Mouse (Mus musculus) liver, adult 2 months (tissue): ENCODE data around the gene Hoxa4. TPM values are rescaled to one million over a fixed set of nuclear protein-coding genes. Genes with fewer than 3 reads are reported as not detected.

Experiments
- DNase-seq: peaks from one replicate; pipeline ENCODE4 v3.0.0-alpha.2; 2011; ENCODE audit warnings: low read depth, low spot score; ENCODE audit errors: extremely low read depth
- H3K27ac ChIP-seq: fragments of 200-500 bp; replicated peaks from 2 replicates; pipeline ENCODE4 v1.5.1; 2012; ENCODE audit warnings: low read depth, mild to moderate bottlenecking, control low read depth, inconsistent platforms, low read length; ENCODE audit not compliant: insufficient read depth
- H3K27me3 ChIP-seq: fragments of 200-500 bp; 2 replicates; pipeline ENCODE4 v1.6.1; 2012; ENCODE audit warnings: mild to moderate bottlenecking, moderate library complexity, low read length, inconsistent platforms; ENCODE audit not compliant: control insufficient read depth, insufficient read depth
- H3K36me3 ChIP-seq: fragments of 200-500 bp; 2 replicates; pipeline ENCODE4 v1.6.1; 2012; ENCODE audit warnings: low read length, inconsistent platforms; ENCODE audit not compliant: control insufficient read depth, insufficient read depth
- H3K4me1 ChIP-seq: fragments of 200-500 bp; 2 replicates; pipeline ENCODE4 v1.6.1; 2011; ENCODE audit warnings: low read length; ENCODE audit not compliant: control insufficient read depth, insufficient read depth
- H3K4me3 ChIP-seq: fragments of 200-500 bp; 2 replicates; pipeline ENCODE4 v1.5.1; 2011; ENCODE audit warnings: low read depth, mild to moderate bottlenecking, control low read depth, low read length, moderate library complexity; ENCODE audit not compliant: insufficient read depth
- H3K79me2 ChIP-seq: fragments of 200-500 bp; 2 replicates; pipeline ENCODE4 v1.6.1; 2012; ENCODE audit warnings: inconsistent platforms, mild to moderate bottlenecking, low read length, moderate library complexity; ENCODE audit not compliant: control insufficient read depth, insufficient read depth
- H3K9ac ChIP-seq: fragments of 200-500 bp; 2 replicates; pipeline ENCODE4 v1.6.1; 2012; ENCODE audit warnings: low read depth, mild to moderate bottlenecking, control low read depth, inconsistent platforms, low read length
- CTCF ChIP-seq: fragments of 200-500 bp; IDR thresholded peaks from 2 replicates; pipeline ENCODE4 v1.5.1; 2011; ENCODE audit warnings: low read depth, low read length, control low read depth
- POLR2A ChIP-seq: fragments of 200-500 bp; IDR thresholded peaks from 2 replicates; pipeline ENCODE4 v1.6.1; 2011; ENCODE audit warnings: low read length, control low read depth; ENCODE audit not compliant: insufficient read depth; ENCODE audit errors: extremely low read depth
- WGBS: fragments of 180-500 bp; shearing (Covaris S2); methylation state at CpG from one replicate; pipeline ENCODE4 v1.1.7; 2018; 5-methylcytosine and 5-hydroxymethylcytosine counted together
- polyA plus RNA-seq: library from polyadenylated mRNA; depleted of rRNA; stranded (reverse); fragments of >200 nt; gene quantifications from 2 replicates; pipeline ENCODE4 v1.2.3, GENCODE M21; 2012
- total RNA-seq: library from RNA; depleted of rRNA; stranded (reverse); fragments of >200 nt; gene quantifications from 2 replicates; pipeline ENCODE4 v1.2.3, GENCODE M21; 2014

Hoxa4 gene
- total and polyA plus RNA-seq, 2 experiments: 0.23 to 0.28 TPM

DNA sequence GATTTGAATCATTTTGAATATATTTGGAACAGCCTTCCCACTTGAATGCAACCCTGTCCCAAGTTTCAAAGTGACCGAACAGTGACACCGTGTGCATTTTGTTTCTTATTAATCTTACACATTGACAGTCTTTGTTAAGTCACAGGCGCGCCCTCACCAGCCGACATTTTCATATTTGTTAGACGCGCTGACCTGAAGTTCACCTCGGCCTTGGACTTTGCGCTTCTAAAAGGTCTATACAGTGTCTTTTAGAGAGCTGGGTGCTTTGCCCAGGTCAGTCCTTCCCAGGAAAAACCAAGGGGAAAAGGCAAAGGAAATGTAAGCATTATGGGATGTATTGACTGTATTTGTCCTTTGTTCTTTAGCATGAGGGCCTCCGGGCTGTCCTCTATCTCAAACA lies 3.1 kb upstream of the Hoxa4 start:
- no peaks in the 10 kb centered on the region for H3K36me3 ChIP-seq
- H3K9ac ChIP-seq: no peak overlapping the region
- no peak overlapping the region for H3K4me3 ChIP-seq
- no peak for DNase-seq
- H3K27ac ChIP-seq: no peak overlapping the region
- no peaks in the 10 kb centered on the region for H3K79me2 ChIP-seq
- peaks cover 2% of the 10 kb centered on the region; the same call in 1 of the 2 replicates for H3K4me1 ChIP-seq
- WGBS: 16% methylated on average over 10 of the region's 10 CpGs
- TF ChIP-seq CTCF: no peak
- TF ChIP-seq POLR2A: no peak
- peaks cover 19% of the 10 kb centered on the region; the same call in 1 of the 2 replicates for H3K27me3 ChIP-seq

DNA sequence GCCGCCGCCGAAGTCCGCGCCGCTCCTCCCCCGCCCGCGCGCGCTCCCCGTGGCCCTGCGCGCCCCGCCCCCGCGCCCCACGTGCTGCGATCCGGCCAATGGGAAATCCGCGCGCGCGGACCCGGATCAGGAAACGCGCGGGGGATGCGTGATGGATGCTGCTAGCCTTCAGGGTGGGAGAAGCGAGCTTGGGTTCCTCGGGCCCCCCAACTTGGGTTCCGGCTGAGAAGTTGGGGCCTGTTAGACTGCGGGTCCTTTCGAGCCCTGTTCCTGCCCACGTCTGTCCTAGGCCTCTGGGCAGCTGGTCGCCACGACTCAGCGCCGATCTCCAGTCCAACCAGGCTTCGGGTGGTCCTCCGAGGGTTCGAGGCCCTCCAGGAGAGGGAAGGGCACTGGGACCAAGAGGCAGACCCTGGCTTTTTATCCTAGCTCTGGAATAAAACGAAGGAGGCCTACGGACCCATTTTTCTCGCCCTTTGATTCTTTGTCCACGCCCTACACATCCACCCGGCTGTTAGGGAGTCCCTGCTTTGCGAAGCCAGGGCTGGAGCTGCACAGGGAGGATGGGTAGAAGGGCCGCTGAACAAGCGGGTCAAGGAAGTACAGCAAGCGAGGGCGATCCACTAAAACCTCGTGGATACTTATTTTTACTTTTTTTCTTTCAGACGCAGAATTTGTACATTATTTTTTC lies 452 bp upstream of the Hoxa4 start:
- no peaks in the 10 kb centered on the region for H3K36me3 ChIP-seq
- peaks cover 19% of the 10 kb centered on the region; the same call in 1 of the 2 replicates for H3K27me3 ChIP-seq
- H3K4me1 ChIP-seq: peaks cover 2% of the 10 kb centered on the region; the same call in 1 of the 2 replicates
- no peak for DNase-seq
- peak overlapping the region; percentile 66 for H3K4me3 ChIP-seq
- H3K27ac ChIP-seq: 0 out of 2 replicates have a peak overlapping the region, but pooled peaks have one; percentile 22
- TF ChIP-seq POLR2A (peak; percentile 35; the same call in 1 of the 2 replicates), CTCF (no peak)
- peak overlapping the region; percentile 44; the same call in 1 of the 2 replicates for H3K9ac ChIP-seq
- no peaks in the 10 kb centered on the region for H3K79me2 ChIP-seq
- WGBS: 4% methylated on average over 44 of the region's 55 CpGs

DNA sequence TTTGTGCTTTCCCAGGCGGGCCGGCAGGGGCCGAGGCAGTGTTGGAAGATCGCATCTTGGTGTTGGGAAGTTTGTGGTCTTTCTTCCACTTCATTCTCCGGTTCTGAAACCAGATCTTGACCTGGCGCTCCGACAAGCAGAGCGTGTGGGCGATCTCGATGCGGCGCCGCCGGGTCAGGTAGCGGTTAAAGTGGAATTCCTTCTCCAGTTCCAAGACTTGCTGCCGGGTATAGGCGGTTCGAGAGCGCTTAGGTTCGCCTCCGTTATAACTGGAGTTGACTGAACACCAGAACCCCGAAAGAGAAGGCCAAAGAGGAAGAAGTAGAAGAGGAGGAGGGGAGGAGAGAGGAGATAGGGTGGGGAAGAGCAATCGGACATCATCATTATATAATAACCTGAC lies 1.1 kb downstream of the Hoxa4 start:
- H3K79me2 ChIP-seq: no peaks in the 10 kb centered on the region
- H3K36me3 ChIP-seq: no peaks in the 10 kb centered on the region
- H3K9ac ChIP-seq: peak overlapping the region; percentile 10; the same call in 1 of the 2 replicates
- no peak for DNase-seq
- peaks cover 25% of the 10 kb centered on the region; the same call in 1 of the 2 replicates for H3K27me3 ChIP-seq
- TF ChIP-seq CTCF: no peak
- TF ChIP-seq POLR2A: no peak
- 11% methylated on average over 23 of the region's 23 CpGs for WGBS
- peaks cover 2% of the 10 kb centered on the region; the same call in 1 of the 2 replicates for H3K4me1 ChIP-seq
- H3K27ac ChIP-seq: no peak overlapping the region
- H3K4me3 ChIP-seq: peak overlapping the region; percentile 71

DNA sequence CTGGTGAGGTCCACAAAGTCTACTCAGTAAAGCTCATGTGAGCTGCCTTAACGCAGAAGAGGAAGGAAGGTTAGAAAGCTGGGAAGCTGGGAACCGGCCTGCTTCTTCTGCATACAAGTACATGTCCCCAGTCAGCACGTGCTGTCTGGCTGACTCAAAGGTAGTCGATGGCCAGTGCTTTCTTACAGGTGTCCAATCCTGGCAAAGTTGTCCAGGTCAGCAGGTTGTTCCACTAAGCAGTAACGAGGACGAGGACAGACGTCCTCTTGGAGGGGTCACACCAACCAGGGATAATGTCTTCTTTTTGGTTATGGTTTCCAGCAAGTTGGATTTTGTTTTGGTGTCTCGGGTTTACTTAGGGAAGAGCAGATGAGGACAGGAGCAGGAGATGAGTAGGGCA lies 1.6 kb downstream of the Hoxa4 start:
- no peak overlapping the region for H3K4me3 ChIP-seq
- 21% methylated on average over 8 of the region's 8 CpGs for WGBS
- H3K27ac ChIP-seq: no peak overlapping the region
- no peaks in the 10 kb centered on the region for H3K79me2 ChIP-seq
- H3K36me3 ChIP-seq: no peaks in the 10 kb centered on the region
- H3K27me3 ChIP-seq: peaks cover 25% of the 10 kb centered on the region; the same call in 1 of the 2 replicates
- TF ChIP-seq CTCF (no peak), POLR2A (no peak)
- peaks cover 2% of the 10 kb centered on the region; the same call in 1 of the 2 replicates for H3K4me1 ChIP-seq
- H3K9ac ChIP-seq: no peak overlapping the region
- DNase-seq: no peak

DNA sequence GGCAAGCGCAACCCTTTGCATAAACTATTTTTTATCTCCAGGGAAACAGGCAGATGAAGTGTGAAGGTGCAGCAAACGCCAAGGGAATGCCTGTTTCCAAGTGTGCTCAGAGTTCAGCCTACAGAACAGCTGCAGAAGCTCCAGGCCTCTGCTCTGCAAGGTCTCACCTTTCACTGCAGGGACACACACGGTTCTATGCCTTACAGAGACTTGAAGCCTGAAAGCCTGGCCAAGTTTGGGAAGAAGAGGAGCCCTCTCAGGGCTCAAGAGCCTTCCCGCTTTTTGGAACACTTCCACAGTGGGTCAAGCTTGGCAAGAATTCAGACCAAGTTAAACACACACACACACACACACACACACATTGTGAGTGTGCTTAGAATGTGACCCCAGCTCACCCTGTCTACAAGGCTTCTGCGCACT lies 2.4 kb downstream of the Hoxa4 start:
- no peaks in the 10 kb centered on the region for H3K36me3 ChIP-seq
- 28% methylated on average over 5 of the region's 5 CpGs for WGBS
- H3K9ac ChIP-seq: no peak overlapping the region
- no peak for TF ChIP-seq CTCF
- TF ChIP-seq POLR2A: no peak
- no peaks in the 10 kb centered on the region for H3K79me2 ChIP-seq
- H3K27ac ChIP-seq: no peak overlapping the region
- no peak overlapping the region for H3K4me3 ChIP-seq
- H3K4me1 ChIP-seq: peaks cover 2% of the 10 kb centered on the region; the same call in 1 of the 2 replicates
- no peak for DNase-seq
- H3K27me3 ChIP-seq: peaks cover 24% of the 10 kb centered on the region

DNA sequence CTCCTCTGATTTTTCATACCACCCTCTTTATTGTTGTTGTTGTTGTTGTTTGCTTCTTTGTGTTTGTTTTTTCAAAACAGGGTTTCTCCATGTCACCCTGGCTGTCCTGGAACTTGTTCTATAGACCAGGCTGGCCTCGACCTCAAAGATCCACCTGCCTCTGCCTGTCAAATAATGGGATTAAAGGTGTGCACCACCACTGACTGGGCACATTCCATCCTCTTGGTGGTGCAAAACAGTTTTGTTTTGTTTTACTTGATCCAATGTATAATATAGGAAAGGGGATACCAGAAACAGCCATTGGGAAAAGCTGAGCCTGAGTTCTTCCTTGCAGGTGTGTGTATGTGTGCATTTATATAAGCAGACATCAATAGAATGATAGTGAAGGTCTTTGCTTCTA lies 5.1 kb downstream of the Hoxa4 start:
- Histone ChIP-seq H3K79me2 (no peaks in the 10 kb centered on the region), H3K9ac (no peak overlapping the region), H3K4me1 (peaks cover 2% of the 10 kb centered on the region; the same call in 1 of the 2 replicates), H3K36me3 (no peaks in the 10 kb centered on the region), H3K27ac (no peak overlapping the region), H3K27me3 (peaks cover 21% of the 10 kb centered on the region), H3K4me3 (no peak overlapping the region)
- DNase-seq: no peak
- no peak for TF ChIP-seq POLR2A
- no peak for TF ChIP-seq CTCF
- 40% methylated on average over 1 of the region's 1 CpGs for WGBS
